Mouse (Mus musculus) embryonic facial prominence, embryonic 12.5 days (tissue): ENCODE data around the gene Sdsl. TPM values are rescaled to one million over a fixed set of nuclear protein-coding genes. Genes with fewer than 3 reads are reported as not detected.

Source experiments
- ATAC-seq: fragments of 200-750 bp; cut with Nextera tagmentation; 2 replicates; pipeline ENCODE4 v1.8.0; 2017; ENCODE audit not compliant: insufficient number of reproducible peaks, insufficient read depth, low FRiP score, low TSS enrichment
- H3K27ac ChIP-seq: fragments of 300-500 bp; sonication (generic); 2 replicates; pipeline ENCODE4 v1.5.1; 2016; ENCODE audit warnings: mild to moderate bottlenecking
- H3K27me3 ChIP-seq: fragments of 300-500 bp; sonication (generic); 2 replicates; pipeline ENCODE4 v1.6.1; 2016; ENCODE audit warnings: mild to moderate bottlenecking, moderate library complexity
- H3K36me3 ChIP-seq: fragments of 300-500 bp; sonication (generic); 2 replicates; pipeline ENCODE4 v1.6.1; 2016; ENCODE audit warnings: mild to moderate bottlenecking
- H3K4me1 ChIP-seq: fragments of 300-500 bp; sonication (generic); 2 replicates; pipeline ENCODE4 v1.6.1; 2016
- H3K4me2 ChIP-seq: fragments of 300-500 bp; sonication (generic); replicated peaks from 2 replicates; pipeline ENCODE4 v1.6.1; 2016; ENCODE audit warnings: mild to moderate bottlenecking, moderate library complexity
- H3K4me3 ChIP-seq: fragments of 300-500 bp; sonication (generic); 2 replicates; pipeline ENCODE4 v1.5.1; 2016; ENCODE audit warnings: mild to moderate bottlenecking
- H3K9ac ChIP-seq: fragments of 300-500 bp; sonication (generic); 2 replicates; pipeline ENCODE4 v1.6.1; 2016; ENCODE audit warnings: mild to moderate bottlenecking, moderate library complexity
- H3K9me3 ChIP-seq: fragments of 300-500 bp; sonication (generic); 2 replicates; pipeline ENCODE4 v1.6.1; 2016; ENCODE audit warnings: mild to moderate bottlenecking, moderate library complexity
- WGBS: fragments of 180-500 bp; shearing (Covaris S2); methylation state at CpG from one replicate; pipeline ENCODE4 v1.1.7; 2016; 5-methylcytosine and 5-hydroxymethylcytosine counted together
- polyA plus RNA-seq: library from polyadenylated mRNA; unstranded; fragments of >200 nt; fragmentation: Nextera tagmentation; extraction: Ambion mirVana; gene quantifications from 2 replicates; pipeline ENCODE4 v1.2.1, GENCODE M21; 2016

Sdsl gene
- polyA plus RNA-seq, 1 experiment from 2014 or later: 4.4 TPM

- no peak overlapping the region for H3K9ac ChIP-seq
- H3K4me2 ChIP-seq: no peak overlapping the region
- 77% methylated on average over 6 of the region's 6 CpGs for WGBS
- ATAC-seq: no peak
- no peak overlapping the region for H3K27ac ChIP-seq
- no peaks in the 10 kb centered on the region for H3K36me3 ChIP-seq
- no peaks in the 10 kb centered on the region for H3K9me3 ChIP-seq
- H3K27me3 ChIP-seq: no peaks in the 10 kb centered on the region
- no peaks in the 10 kb centered on the region for H3K4me1 ChIP-seq
- H3K4me3 ChIP-seq: no peak overlapping the region
Measured at GRCm38 (mm10) chr5:120468830-120469229, 3.8 kb downstream of the Sdsl start.

- no peak overlapping the region for H3K27ac ChIP-seq
- no peaks in the 10 kb centered on the region for H3K36me3 ChIP-seq
- no peak for ATAC-seq
- H3K4me1 ChIP-seq: no peaks in the 10 kb centered on the region
- WGBS: 82% methylated on average over 5 of the region's 5 CpGs
- no peak overlapping the region for H3K4me2 ChIP-seq
- H3K9ac ChIP-seq: no peak overlapping the region
- no peaks in the 10 kb centered on the region for H3K9me3 ChIP-seq
- H3K27me3 ChIP-seq: no peaks in the 10 kb centered on the region; the same call in 1 of the 2 replicates
- no peak overlapping the region for H3K4me3 ChIP-seq
Measured at GRCm38 (mm10) chr5:120468336-120468735, 4.3 kb downstream of the Sdsl start.

DNA sequence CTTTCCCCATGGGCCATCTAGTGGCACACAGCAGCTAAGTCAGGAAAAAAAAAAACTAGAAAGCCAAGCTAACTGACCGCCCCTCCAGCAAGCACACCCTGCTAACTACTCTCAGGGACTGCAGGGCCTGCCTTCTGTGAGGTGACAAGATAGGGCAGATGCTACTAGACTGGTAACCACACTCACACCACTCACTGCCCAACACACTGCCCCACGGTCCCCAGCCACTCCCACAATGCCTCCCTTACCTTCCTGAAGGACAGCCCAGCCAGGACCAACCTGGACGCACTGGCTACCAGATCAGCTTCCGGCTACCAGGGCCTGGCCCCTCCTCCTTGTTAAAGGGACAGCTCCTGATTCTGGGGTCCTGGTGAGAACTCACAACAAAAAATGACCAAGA lies 5.6 kb downstream of the Sdsl start:
- peak overlapping the region; percentile 21; the same call in 1 of the 2 replicates for H3K4me2 ChIP-seq
- no peak overlapping the region for H3K9ac ChIP-seq
- H3K36me3 ChIP-seq: no peaks in the 10 kb centered on the region
- no peak overlapping the region for H3K27ac ChIP-seq
- no peaks in the 10 kb centered on the region for H3K9me3 ChIP-seq
- peaks cover 5% of the 10 kb centered on the region; the same call in 1 of the 2 replicates for H3K27me3 ChIP-seq
- no peaks in the 10 kb centered on the region for H3K4me1 ChIP-seq
- H3K4me3 ChIP-seq: no peak overlapping the region
- no peak for ATAC-seq
- 8% methylated on average over 4 of the region's 4 CpGs for WGBS

- Histone ChIP-seq H3K36me3 (no peaks in the 10 kb centered on the region), H3K4me1 (no peaks in the 10 kb centered on the region), H3K9ac (no peak overlapping the region), H3K27me3 (peaks cover 8% of the 10 kb centered on the region; the same call in 1 of the 2 replicates), H3K9me3 (no peaks in the 10 kb centered on the region), H3K4me3 (no peak overlapping the region), H3K27ac (no peak overlapping the region), H3K4me2 (no peak overlapping the region)
- WGBS: 89% methylated on average over 6 of the region's 6 CpGs
- ATAC-seq: no peak
Measured at GRCm38 (mm10) chr5:120465860-120466259, 6.8 kb downstream of the Sdsl start.

- Histone ChIP-seq H3K9ac (no peak overlapping the region), H3K27ac (no peak overlapping the region), H3K9me3 (no peaks in the 10 kb centered on the region), H3K4me1 (no peaks in the 10 kb centered on the region), H3K4me2 (no peak overlapping the region), H3K4me3 (no peak overlapping the region), H3K36me3 (no peaks in the 10 kb centered on the region), H3K27me3 (peaks cover 8% of the 10 kb centered on the region; the same call in 1 of the 2 replicates)
- ATAC-seq: no peak
- WGBS: 44% methylated on average over 5 of the region's 5 CpGs
Measured at GRCm38 (mm10) chr5:120465062-120465461, 7.5 kb downstream of the Sdsl start.

DNA sequence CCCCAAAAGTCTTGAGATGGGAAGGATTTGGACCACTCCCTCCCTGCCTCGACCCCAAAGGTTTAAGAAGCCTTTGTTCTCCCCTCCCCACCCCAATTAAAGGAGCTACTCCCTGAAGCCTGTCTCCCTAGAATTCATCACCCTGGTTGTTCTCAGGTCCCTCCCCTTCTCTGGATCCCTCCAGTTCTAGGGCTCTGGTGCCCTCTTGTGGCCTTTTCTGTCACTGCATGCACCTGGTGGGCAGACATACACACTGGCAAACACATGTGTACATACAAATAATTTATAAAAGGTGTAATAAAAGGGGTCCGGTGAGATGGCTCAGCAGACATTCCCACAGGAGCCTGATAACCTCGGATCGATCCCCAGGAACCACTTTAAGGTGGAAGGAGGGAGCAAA lies 8.3 kb downstream of the Sdsl start:
- H3K4me2 ChIP-seq: no peak overlapping the region
- H3K27me3 ChIP-seq: peaks cover 8% of the 10 kb centered on the region; the same call in 1 of the 2 replicates
- H3K4me3 ChIP-seq: no peak overlapping the region
- WGBS: 77% methylated on average over 4 of the region's 4 CpGs
- no peak for ATAC-seq
- no peaks in the 10 kb centered on the region for H3K36me3 ChIP-seq
- no peaks in the 10 kb centered on the region for H3K4me1 ChIP-seq
- H3K9ac ChIP-seq: no peak overlapping the region
- no peaks in the 10 kb centered on the region for H3K9me3 ChIP-seq
- H3K27ac ChIP-seq: no peak overlapping the region

- Histone ChIP-seq H3K36me3 (no peaks in the 10 kb centered on the region), H3K4me1 (no peaks in the 10 kb centered on the region), H3K9ac (no peak overlapping the region), H3K9me3 (no peaks in the 10 kb centered on the region), H3K4me3 (no peak overlapping the region), H3K27me3 (peaks cover 17% of the 10 kb centered on the region; the same call in 1 of the 2 replicates), H3K4me2 (no peak overlapping the region), H3K27ac (no peak overlapping the region)
- 79% methylated on average over 15 of the region's 15 CpGs for WGBS
- no peak for ATAC-seq
Measured at GRCm38 (mm10) chr5:120461902-120462301, 10.7 kb downstream of the Sdsl start.

DNA sequence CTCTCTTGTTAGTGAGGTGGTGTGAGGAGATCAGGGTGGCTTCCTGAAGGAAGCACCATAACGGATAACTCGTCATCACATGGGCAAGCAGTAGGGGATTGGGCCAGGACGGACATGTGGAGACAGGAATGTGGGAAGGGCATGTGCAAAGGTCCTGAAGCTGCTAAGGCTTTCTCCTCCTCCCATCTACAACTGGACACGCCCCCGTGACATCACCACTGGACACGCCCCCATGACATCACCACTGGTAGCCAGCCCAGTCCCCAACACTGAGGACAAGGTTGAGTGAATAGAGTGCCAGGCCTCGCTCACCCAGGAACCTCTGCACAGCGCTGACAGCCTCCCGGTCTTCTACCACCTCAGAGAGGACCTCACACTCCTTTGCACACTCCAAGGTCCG lies 13.5 kb downstream of the Sdsl start:
- Histone ChIP-seq H3K36me3 (no peaks in the 10 kb centered on the region), H3K4me1 (no peaks in the 10 kb centered on the region), H3K4me2 (no peak overlapping the region), H3K9ac (no peak overlapping the region), H3K27me3 (peaks cover 27% of the 10 kb centered on the region; the same call in 1 of the 2 replicates), H3K27ac (no peak overlapping the region), H3K9me3 (no peaks in the 10 kb centered on the region), H3K4me3 (no peak overlapping the region)
- ATAC-seq: no peak
- 77% methylated on average over 10 of the region's 10 CpGs for WGBS

GRCm38 (mm10) chr5:120457628-120458027 lies 15.0 kb downstream of the Sdsl start:
- Histone ChIP-seq H3K27ac (no peak overlapping the region), H3K9me3 (no peaks in the 10 kb centered on the region), H3K9ac (no peak overlapping the region), H3K36me3 (no peaks in the 10 kb centered on the region), H3K27me3 (peaks cover 23% of the 10 kb centered on the region; the same call in 1 of the 2 replicates), H3K4me3 (no peak overlapping the region), H3K4me2 (no peak overlapping the region), H3K4me1 (no peaks in the 10 kb centered on the region)
- no peak for ATAC-seq
- WGBS: 6% methylated on average over 9 of the region's 9 CpGs

DNA sequence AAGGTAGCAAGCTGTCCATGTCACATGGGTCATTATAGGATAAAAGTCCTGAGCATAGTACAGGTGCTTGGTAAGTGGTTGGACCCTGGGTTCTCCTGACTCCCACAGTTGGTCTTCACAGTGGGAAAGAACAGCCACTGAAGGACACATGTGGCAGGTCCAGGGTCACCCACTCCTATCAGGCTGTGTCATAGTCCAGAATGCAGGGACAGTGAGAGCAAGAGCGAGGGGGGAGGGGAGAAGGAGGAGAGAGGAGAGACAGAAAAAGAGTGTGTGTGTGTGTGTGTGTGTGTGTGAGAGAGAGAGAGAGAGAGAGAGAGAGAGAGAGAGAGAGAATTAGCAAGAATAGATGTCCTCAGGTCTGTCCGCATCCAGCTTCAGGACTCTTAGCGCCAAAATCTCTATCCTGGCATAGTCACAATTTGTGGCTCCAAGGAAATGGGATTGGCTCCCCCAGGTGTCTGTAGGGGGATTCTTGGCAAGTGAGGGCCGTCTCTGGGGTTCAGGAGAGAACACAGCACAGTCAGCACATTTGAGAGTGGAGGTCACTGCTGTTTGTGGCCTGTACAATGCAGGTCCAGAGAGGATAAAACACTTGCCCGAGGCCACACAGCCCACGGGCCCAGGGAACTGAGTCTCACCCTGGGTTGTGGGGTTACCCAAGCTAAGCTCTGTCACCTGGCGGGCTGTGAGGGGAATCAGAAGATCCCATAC lies 15.6 kb downstream of the Sdsl start:
- no peak overlapping the region for H3K9ac ChIP-seq
- peaks cover 22% of the 10 kb centered on the region; the same call in 1 of the 2 replicates for H3K27me3 ChIP-seq
- no peaks in the 10 kb centered on the region for H3K36me3 ChIP-seq
- no peaks in the 10 kb centered on the region for H3K4me1 ChIP-seq
- H3K4me3 ChIP-seq: no peak overlapping the region
- 49% methylated on average over 7 of the region's 7 CpGs for WGBS
- H3K9me3 ChIP-seq: no peaks in the 10 kb centered on the region
- H3K27ac ChIP-seq: no peak overlapping the region
- ATAC-seq: no peak
- no peak overlapping the region for H3K4me2 ChIP-seq

GRCm38 (mm10) chr5:120456253-120456652 lies 16.4 kb downstream of the Sdsl start:
- no peak overlapping the region for H3K4me2 ChIP-seq
- H3K36me3 ChIP-seq: no peaks in the 10 kb centered on the region
- H3K4me3 ChIP-seq: no peak overlapping the region
- no peaks in the 10 kb centered on the region for H3K9me3 ChIP-seq
- peaks cover 20% of the 10 kb centered on the region; the same call in 1 of the 2 replicates for H3K27me3 ChIP-seq
- ATAC-seq: no peak
- WGBS: 38% methylated on average over 1 of the region's 1 CpGs
- H3K4me1 ChIP-seq: no peaks in the 10 kb centered on the region
- H3K9ac ChIP-seq: no peak overlapping the region
- H3K27ac ChIP-seq: no peak overlapping the region

DNA sequence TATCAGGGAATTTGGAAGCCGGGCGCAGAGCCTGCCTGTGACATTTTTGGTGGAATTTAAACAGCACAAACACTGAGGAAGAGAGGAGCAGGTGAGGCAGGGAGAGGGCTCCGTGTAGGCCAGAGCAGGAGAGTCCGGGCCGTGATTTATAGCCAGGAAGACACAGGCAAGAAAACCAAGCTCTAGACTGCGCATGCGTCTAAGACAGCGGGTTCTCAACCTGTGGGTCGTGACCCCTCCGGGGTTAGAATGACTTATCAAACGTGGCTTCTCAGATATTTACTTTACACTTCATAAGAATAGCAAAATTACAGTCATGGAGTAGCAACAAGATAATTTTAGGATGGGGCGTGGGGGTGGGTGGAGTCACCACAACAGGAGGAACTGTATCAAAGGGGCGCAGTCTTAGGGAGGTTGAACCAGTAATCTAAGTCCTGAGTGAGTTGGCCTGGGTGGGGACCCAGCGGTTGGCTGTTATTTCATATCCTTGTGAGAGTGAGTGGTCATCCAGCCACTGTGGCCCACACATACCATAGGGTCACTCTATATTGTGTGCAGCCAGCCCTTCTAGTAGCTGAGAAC lies 17.8 kb downstream of the Sdsl start:
- ATAC-seq: no peak
- no peak overlapping the region for H3K4me3 ChIP-seq
- H3K36me3 ChIP-seq: no peaks in the 10 kb centered on the region
- WGBS: 73% methylated on average over 14 of the region's 14 CpGs
- peaks cover 22% of the 10 kb centered on the region; the same call in 1 of the 2 replicates for H3K27me3 ChIP-seq
- H3K4me1 ChIP-seq: no peaks in the 10 kb centered on the region
- H3K9ac ChIP-seq: no peak overlapping the region
- H3K4me2 ChIP-seq: no peak overlapping the region
- no peaks in the 10 kb centered on the region for H3K9me3 ChIP-seq
- H3K27ac ChIP-seq: no peak overlapping the region
